Mouse (Mus musculus): ENCODE measurements at regions not wholly inside any gene's neighbourhood (a gene's known extent, or its start where the extent isn't known, plus 50 kb on each side); places are given as distances from the start of the nearest gene placed in this dataset.

DNA sequence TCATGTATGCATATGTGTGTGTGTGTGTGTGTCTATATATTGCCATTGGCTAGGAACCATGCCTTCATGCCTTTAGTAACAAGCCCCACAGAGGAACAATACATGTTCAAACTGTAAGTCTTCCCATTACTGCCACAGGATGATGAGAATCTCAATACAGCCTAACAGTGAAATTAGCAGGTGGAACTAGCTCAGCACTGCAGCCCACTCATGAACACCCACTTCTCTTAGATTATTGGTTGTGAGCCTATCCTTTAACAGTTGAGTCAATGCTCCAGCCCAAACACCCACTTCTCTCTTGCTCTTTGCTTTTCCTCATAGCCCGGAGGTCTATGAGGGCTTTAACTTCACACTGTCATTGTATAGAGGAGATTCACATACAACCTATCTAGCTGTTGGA lies 287.5 kb upstream of the Plxna2 start:
- H3K27me3 ChIP-seq (replicated peaks; ENCODE audit: control insufficient read depth, insufficient read depth, low read length): no peaks in the 10 kb centered on the region
- 100% methylated on average over 1 of the region's 1 CpGs for WGBS
- H3K36me3 ChIP-seq (ENCODE audit: control insufficient read depth, insufficient read depth): no peaks in the 10 kb centered on the region
- no peak overlapping the region for H3K27ac ChIP-seq (ENCODE audit: low read depth, low read length)
- no peak overlapping the region for H3K9ac ChIP-seq (ENCODE audit: low read depth, low read length)
- H3K4me1 ChIP-seq (replicated peaks; ENCODE audit: control insufficient read depth, insufficient read depth, low read length): no peaks in the 10 kb centered on the region
- no peak for TF ChIP-seq CTCF (IDR thresholded peaks at IDR 0.05; ENCODE audit: low read depth)
- H3K9me3 ChIP-seq (ENCODE audit: control insufficient read depth): no peaks in the 10 kb centered on the region
- no peak overlapping the region for H3K4me3 ChIP-seq (ENCODE audit: low read depth, low read length)
- no peak overlapping the region for H3K4me2 ChIP-seq (replicated peaks; ENCODE audit: low read depth)
- no peak for ATAC-seq

GRCm38 (mm10) chr1:194320320-194321036 lies 297.5 kb upstream of the Plxna2 start:
- H3K27ac ChIP-seq (ENCODE audit: low read depth, low read length): no peak overlapping the region
- H3K4me2 ChIP-seq (replicated peaks; ENCODE audit: low read depth): no peak overlapping the region
- no peak overlapping the region for H3K4me3 ChIP-seq (ENCODE audit: low read depth, low read length)
- H3K9me3 ChIP-seq (ENCODE audit: control insufficient read depth): no peaks in the 10 kb centered on the region
- H3K9ac ChIP-seq (ENCODE audit: low read depth, low read length): no peak overlapping the region
- no peaks in the 10 kb centered on the region for H3K36me3 ChIP-seq (ENCODE audit: control insufficient read depth, insufficient read depth)
- TF ChIP-seq CTCF (IDR thresholded peaks at IDR 0.05; ENCODE audit: low read depth): no peak
- ATAC-seq: no peak
- WGBS: 47% methylated on average over 3 of the region's 3 CpGs
- no peaks in the 10 kb centered on the region for H3K4me1 ChIP-seq (replicated peaks; ENCODE audit: control insufficient read depth, insufficient read depth, low read length)
- H3K27me3 ChIP-seq (replicated peaks; ENCODE audit: control insufficient read depth, insufficient read depth, low read length): no peaks in the 10 kb centered on the region

DNA sequence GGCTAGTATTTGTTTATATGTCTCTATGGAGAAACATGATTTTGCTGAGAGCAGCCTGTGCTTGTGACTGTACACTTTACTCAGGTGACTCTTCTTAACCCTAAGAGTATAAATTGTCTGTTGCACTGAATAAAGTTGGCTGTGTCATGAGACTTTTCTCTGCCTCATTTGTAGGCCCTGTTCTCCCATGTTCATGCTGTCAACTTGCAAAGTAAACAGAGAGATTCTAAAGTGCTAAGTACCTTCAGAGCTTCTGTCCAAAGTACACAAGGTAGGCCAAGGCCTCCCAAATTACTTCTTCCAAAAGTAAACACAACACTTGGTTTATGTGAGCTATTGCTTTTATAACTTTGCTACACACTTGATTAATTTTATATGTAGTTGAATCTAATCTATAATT lies 299.7 kb upstream of the Plxna2 start:
- no peak overlapping the region for H3K9ac ChIP-seq (ENCODE audit: low read depth, low read length)
- H3K9me3 ChIP-seq (ENCODE audit: control insufficient read depth): no peaks in the 10 kb centered on the region
- H3K4me3 ChIP-seq (ENCODE audit: low read depth, low read length): no peak overlapping the region
- no peaks in the 10 kb centered on the region for H3K4me1 ChIP-seq (replicated peaks; ENCODE audit: control insufficient read depth, insufficient read depth, low read length)
- H3K27ac ChIP-seq (ENCODE audit: low read depth, low read length): no peak overlapping the region
- no peaks in the 10 kb centered on the region for H3K27me3 ChIP-seq (replicated peaks; ENCODE audit: control insufficient read depth, insufficient read depth, low read length)
- no peak for TF ChIP-seq CTCF (IDR thresholded peaks at IDR 0.05; ENCODE audit: low read depth)
- peak; percentile 47; the same call in 1 of the 2 replicates for ATAC-seq
- no peaks in the 10 kb centered on the region for H3K36me3 ChIP-seq (ENCODE audit: control insufficient read depth, insufficient read depth)
- no peak overlapping the region for H3K4me2 ChIP-seq (replicated peaks; ENCODE audit: low read depth)

DNA sequence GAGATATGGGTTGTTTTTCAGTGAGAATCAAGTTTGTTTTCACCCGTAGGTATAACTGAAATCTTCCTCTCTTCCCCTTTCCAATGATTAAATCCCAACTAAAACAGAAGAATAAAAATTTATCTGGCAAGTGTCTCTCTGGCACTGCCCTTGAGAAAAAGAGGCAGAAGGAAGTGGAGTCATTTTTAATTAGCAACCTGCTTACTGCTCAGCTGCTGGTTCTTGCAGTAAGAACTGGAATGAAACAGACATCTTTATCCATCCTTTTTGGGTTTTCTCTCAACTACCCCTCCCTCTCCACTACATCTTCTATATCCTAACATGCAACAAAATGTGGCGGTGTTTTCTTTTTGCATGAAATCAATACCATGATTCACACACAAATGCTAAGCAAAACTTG lies 302.4 kb upstream of the Plxna2 start:
- Histone ChIP-seq H3K27me3 (replicated peaks; ENCODE audit: control insufficient read depth, insufficient read depth, low read length) (no peaks in the 10 kb centered on the region), H3K36me3 (ENCODE audit: control insufficient read depth, insufficient read depth) (no peaks in the 10 kb centered on the region), H3K4me1 (replicated peaks; ENCODE audit: control insufficient read depth, insufficient read depth, low read length) (no peaks in the 10 kb centered on the region), H3K9me3 (ENCODE audit: control insufficient read depth) (no peaks in the 10 kb centered on the region), H3K9ac (ENCODE audit: low read depth, low read length) (no peak overlapping the region), H3K4me2 (replicated peaks; ENCODE audit: low read depth) (no peak overlapping the region), H3K27ac (ENCODE audit: low read depth, low read length) (no peak overlapping the region), H3K4me3 (ENCODE audit: low read depth, low read length) (no peak overlapping the region)
- TF ChIP-seq CTCF (IDR thresholded peaks at IDR 0.05; ENCODE audit: low read depth): no peak
- ATAC-seq: no peak
- 78% methylated on average over 2 of the region's 2 CpGs for WGBS

DNA sequence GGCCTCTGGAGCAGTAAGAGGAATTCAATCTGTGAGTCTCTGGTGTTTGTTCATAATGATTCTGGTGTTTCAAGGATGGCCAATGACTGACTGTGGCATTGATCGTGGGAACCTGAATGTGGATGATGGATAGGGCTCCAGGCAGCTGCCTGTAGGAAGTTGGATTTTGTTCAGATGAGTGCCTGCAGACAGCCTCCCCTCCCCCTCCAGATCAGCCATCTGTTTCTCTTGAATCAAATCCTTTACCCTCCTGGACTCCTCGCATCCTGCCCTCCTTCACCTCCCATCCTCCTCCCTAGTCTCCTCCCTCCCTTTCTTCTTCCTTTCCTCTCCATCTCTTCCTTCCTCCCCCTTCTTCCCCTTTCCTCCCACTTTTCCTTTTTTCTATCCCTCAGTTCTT lies 307.6 kb upstream of the Plxna2 start:
- no peaks in the 10 kb centered on the region for H3K36me3 ChIP-seq (ENCODE audit: control insufficient read depth, insufficient read depth)
- WGBS: 37% methylated on average over 2 of the region's 2 CpGs
- ATAC-seq: no peak
- H3K4me1 ChIP-seq (replicated peaks; ENCODE audit: control insufficient read depth, insufficient read depth, low read length): no peaks in the 10 kb centered on the region
- H3K27ac ChIP-seq (ENCODE audit: low read depth, low read length): no peak overlapping the region
- H3K9me3 ChIP-seq (ENCODE audit: control insufficient read depth): no peaks in the 10 kb centered on the region
- H3K4me3 ChIP-seq (ENCODE audit: low read depth, low read length): no peak overlapping the region
- no peaks in the 10 kb centered on the region for H3K27me3 ChIP-seq (replicated peaks; ENCODE audit: control insufficient read depth, insufficient read depth, low read length)
- no peak overlapping the region for H3K9ac ChIP-seq (ENCODE audit: low read depth, low read length)
- TF ChIP-seq CTCF (IDR thresholded peaks at IDR 0.05; ENCODE audit: low read depth): no peak
- H3K4me2 ChIP-seq (replicated peaks; ENCODE audit: low read depth): no peak overlapping the region

GRCm38 (mm10) chr1:194308648-194309047 lies 309.4 kb upstream of the Plxna2 start:
- WGBS: 38% methylated on average over 3 of the region's 3 CpGs
- no peak for ATAC-seq
- no peak overlapping the region for H3K27ac ChIP-seq (ENCODE audit: low read depth, low read length)
- H3K9ac ChIP-seq (ENCODE audit: low read depth, low read length): no peak overlapping the region
- H3K4me1 ChIP-seq (replicated peaks; ENCODE audit: control insufficient read depth, insufficient read depth, low read length): no peaks in the 10 kb centered on the region
- no peak for TF ChIP-seq CTCF (IDR thresholded peaks at IDR 0.05; ENCODE audit: low read depth)
- no peak overlapping the region for H3K4me3 ChIP-seq (ENCODE audit: low read depth, low read length)
- H3K9me3 ChIP-seq (ENCODE audit: control insufficient read depth): no peaks in the 10 kb centered on the region
- H3K36me3 ChIP-seq (ENCODE audit: control insufficient read depth, insufficient read depth): no peaks in the 10 kb centered on the region
- no peaks in the 10 kb centered on the region for H3K27me3 ChIP-seq (replicated peaks; ENCODE audit: control insufficient read depth, insufficient read depth, low read length)
- H3K4me2 ChIP-seq (replicated peaks; ENCODE audit: low read depth): no peak overlapping the region

GRCm38 (mm10) chr1:194303951-194304350 lies 314.1 kb upstream of the Plxna2 start:
- TF ChIP-seq CTCF (IDR thresholded peaks at IDR 0.05; ENCODE audit: low read depth): no peak
- 65% methylated on average over 1 of the region's 1 CpGs for WGBS
- ATAC-seq: no peak
- Histone ChIP-seq H3K4me3 (ENCODE audit: low read depth, low read length) (no peak overlapping the region), H3K27me3 (replicated peaks; ENCODE audit: control insufficient read depth, insufficient read depth, low read length) (no peaks in the 10 kb centered on the region), H3K27ac (ENCODE audit: low read depth, low read length) (no peak overlapping the region), H3K9ac (ENCODE audit: low read depth, low read length) (no peak overlapping the region), H3K36me3 (ENCODE audit: control insufficient read depth, insufficient read depth) (no peaks in the 10 kb centered on the region), H3K9me3 (ENCODE audit: control insufficient read depth) (no peaks in the 10 kb centered on the region), H3K4me2 (replicated peaks; ENCODE audit: low read depth) (no peak overlapping the region), H3K4me1 (replicated peaks; ENCODE audit: control insufficient read depth, insufficient read depth, low read length) (no peaks in the 10 kb centered on the region)

All from intestine, postnatal 0 days (tissue).